Mouse (Mus musculus) hindbrain, postnatal 0 days (tissue): ENCODE measurements around the gene 5730596B20Rik. TPM values are rescaled to one million over a fixed set of nuclear protein-coding genes. Genes with fewer than 3 reads are reported as not detected.

ENCODE experiments used
- ATAC-seq: fragments of 200-750 bp; cut with Nextera tagmentation; 2 replicates; pipeline ENCODE4 v1.8.0; 2017; ENCODE audit warnings: mild to moderate bottlenecking, moderate TSS enrichment, moderate library complexity
- DNase-seq: peaks from one replicate; pipeline ENCODE4 v3.0.0-alpha.2; 2015; ENCODE audit warnings: low spot score
- H3K27ac ChIP-seq: fragments of 300-500 bp; sonication (generic); 2 replicates; pipeline ENCODE4 v1.5.1; 2014; ENCODE audit warnings: mild to moderate bottlenecking
- H3K27me3 ChIP-seq: fragments of 300-500 bp; sonication (generic); 2 replicates; pipeline ENCODE4 v1.6.1; 2014; ENCODE audit warnings: low read length, mixed read lengths; ENCODE audit not compliant: insufficient read depth
- H3K36me3 ChIP-seq: fragments of 300-500 bp; sonication (generic); 2 replicates; pipeline ENCODE4 v1.6.1; 2014; ENCODE audit warnings: low read length, mixed read lengths; ENCODE audit not compliant: insufficient read depth
- H3K4me1 ChIP-seq: fragments of 300-500 bp; sonication (generic); 2 replicates; pipeline ENCODE4 v1.6.1; 2014; ENCODE audit warnings: antibody characterized with exemption, low read length, mixed read lengths; ENCODE audit not compliant: insufficient read depth
- H3K4me2 ChIP-seq: fragments of 300-500 bp; sonication (generic); 2 replicates; pipeline ENCODE4 v1.6.1; 2014; ENCODE audit warnings: low read depth, mild to moderate bottlenecking, low read length, moderate library complexity, mixed read lengths
- H3K4me3 ChIP-seq: fragments of 300-500 bp; sonication (generic); 2 replicates; pipeline ENCODE4 v1.5.1; 2014; ENCODE audit warnings: low read length
- H3K9ac ChIP-seq: fragments of 300-500 bp; sonication (generic); replicated peaks from 2 replicates; pipeline ENCODE4 v1.6.1; 2014; ENCODE audit warnings: mild to moderate bottlenecking, low read length, moderate library complexity, mixed read lengths
- H3K9me3 ChIP-seq: fragments of 300-500 bp; sonication (generic); 2 replicates; pipeline ENCODE4 v1.6.1; 2016; ENCODE audit warnings: low read length, mixed read lengths
- CTCF ChIP-seq: IDR thresholded peaks from 2 replicates; pipeline ENCODE4 v1.5.1; 2016; ENCODE audit warnings: antibody characterized with exemption, control low read depth, low read depth
- WGBS: fragments of 180-500 bp; shearing (Covaris S2); extraction: QIAGEN DNeasy Blood & Tissue Kit; methylation state at CpG from one replicate; pipeline ENCODE4 v1.1.7; 2014; 5-methylcytosine and 5-hydroxymethylcytosine counted together
- polyA plus RNA-seq: library from polyadenylated mRNA; unstranded; fragments of >200 nt; fragmentation: Nextera tagmentation; extraction: Ambion mirVana; gene quantifications from 2 replicates; pipeline ENCODE4 v1.2.1, GENCODE M21; 2015
- total RNA-seq: library from RNA; depleted of rRNA; stranded (reverse); fragments of >200 nt; gene quantifications from 2 replicates; pipeline ENCODE4 v1.2.3, GENCODE M21; 2014

5730596B20Rik gene
- total and polyA plus RNA-seq, 2 experiments from 2014 or later = 1.2 to 1.5 TPM

- no peaks in the 10 kb centered on the region for H3K4me1 ChIP-seq
- H3K9me3 ChIP-seq = no peaks in the 10 kb centered on the region
- no peak overlapping the region for H3K4me2 ChIP-seq
- no peak for TF ChIP-seq CTCF
- DNase-seq (no peak), ATAC-seq (no peak)
- 21% methylated on average over 13 of the region's 13 CpGs for WGBS
- H3K36me3 ChIP-seq = no peaks in the 10 kb centered on the region
- peaks cover 96% of the 10 kb centered on the region for H3K27me3 ChIP-seq
- H3K27ac ChIP-seq = no peak overlapping the region
- no peak overlapping the region for H3K9ac ChIP-seq
- no peak overlapping the region for H3K4me3 ChIP-seq
Measured at GRCm38 (mm10) chr6:52222729-52223128, 45.4 kb downstream of the 5730596B20Rik start.

GRCm38 (mm10) chr6:52223939-52224760, 46.9 kb downstream of the 5730596B20Rik start:
- H3K27ac ChIP-seq = no peak overlapping the region
- WGBS = 2% methylated on average over 24 of the region's 24 CpGs
- H3K4me3 ChIP-seq = no peak overlapping the region
- DNase-seq = no peak
- no peak overlapping the region for H3K9ac ChIP-seq
- H3K36me3 ChIP-seq = no peaks in the 10 kb centered on the region
- H3K9me3 ChIP-seq = no peaks in the 10 kb centered on the region
- ATAC-seq = no peak
- H3K4me2 ChIP-seq = no peak overlapping the region
- H3K27me3 ChIP-seq = peaks cover 93% of the 10 kb centered on the region
- no peak for TF ChIP-seq CTCF
- H3K4me1 ChIP-seq = no peaks in the 10 kb centered on the region

GRCm38 (mm10) chr6:52224895-52225611, 47.8 kb downstream of the 5730596B20Rik start:
- no peak for DNase-seq
- H3K4me3 ChIP-seq = no peak overlapping the region; the same call in 1 of the 2 replicates
- no peak for ATAC-seq
- no peaks in the 10 kb centered on the region for H3K9me3 ChIP-seq
- H3K27me3 ChIP-seq = peaks cover 93% of the 10 kb centered on the region
- WGBS = under 1% methylated on average over 36 of the region's 36 CpGs
- H3K36me3 ChIP-seq = no peaks in the 10 kb centered on the region
- no peak for TF ChIP-seq CTCF
- H3K9ac ChIP-seq = no peak overlapping the region
- H3K4me2 ChIP-seq = no peak overlapping the region
- no peak overlapping the region for H3K27ac ChIP-seq
- no peaks in the 10 kb centered on the region for H3K4me1 ChIP-seq

- H3K4me2 ChIP-seq = no peak overlapping the region
- H3K9me3 ChIP-seq = no peaks in the 10 kb centered on the region
- no peaks in the 10 kb centered on the region for H3K36me3 ChIP-seq
- TF ChIP-seq CTCF = no peak
- no peaks in the 10 kb centered on the region for H3K4me1 ChIP-seq
- H3K27ac ChIP-seq = no peak overlapping the region
- 4% methylated on average over 67 of the region's 69 CpGs for WGBS
- DNase-seq (no peak), ATAC-seq (no peak)
- no peak overlapping the region for H3K4me3 ChIP-seq
- no peak overlapping the region for H3K9ac ChIP-seq
- H3K27me3 ChIP-seq = peaks cover 96% of the 10 kb centered on the region
Measured at GRCm38 (mm10) chr6:52225612-52226568, 48.6 kb downstream of the 5730596B20Rik start.

- no peaks in the 10 kb centered on the region for H3K4me1 ChIP-seq
- H3K9me3 ChIP-seq = no peaks in the 10 kb centered on the region
- H3K9ac ChIP-seq = no peak overlapping the region
- no peaks in the 10 kb centered on the region for H3K36me3 ChIP-seq
- no peak for DNase-seq
- no peak for TF ChIP-seq CTCF
- H3K27me3 ChIP-seq = peaks cover 94% of the 10 kb centered on the region
- no peak overlapping the region for H3K27ac ChIP-seq
- WGBS = 4% methylated on average over 26 of the region's 26 CpGs
- H3K4me2 ChIP-seq = no peak overlapping the region
- ATAC-seq = no peak
- no peak overlapping the region for H3K4me3 ChIP-seq
Measured at GRCm38 (mm10) chr6:52226569-52227257, 49.4 kb downstream of the 5730596B20Rik start.
